Mouse (Mus musculus): ENCODE measurements around the gene Mttp. TPM values are rescaled to one million over a fixed set of nuclear protein-coding genes. Genes with fewer than 3 reads are reported as not detected.
"Not testable (repeated sequence)": the region's sequence is repeated elsewhere in the genome, so short reads cannot be mapped to it uniquely, and the experiment has no call there.

Mttp gene
- polyA plus RNA-seq, 1 experiment from 2014 or later: 6.2 TPM

GRCm38 (mm10) chr3:138155062-138155461, 10.3 kb upstream of the Mttp start:
- H3K9ac ChIP-seq: no peak overlapping the region
- 87% methylated on average over 4 of the region's 4 CpGs for WGBS
- H3K36me3 ChIP-seq: peaks cover 7% of the 10 kb centered on the region; the same call in 1 of the 2 replicates
- H3K27me3 ChIP-seq: no peaks in the 10 kb centered on the region
- ATAC-seq (ENCODE audit: insufficient number of reproducible peaks, low FRiP score, low TSS enrichment, low read depth): no peak
- no peak overlapping the region for H3K27ac ChIP-seq
- no peaks in the 10 kb centered on the region for H3K9me3 ChIP-seq
- no peak overlapping the region for H3K4me3 ChIP-seq
- H3K4me2 ChIP-seq: no peak overlapping the region
- no peaks in the 10 kb centered on the region for H3K4me1 ChIP-seq

GRCm38 (mm10) chr3:138148811-138149210, 4.0 kb upstream of the Mttp start:
- H3K27ac ChIP-seq: no peak overlapping the region
- no peaks in the 10 kb centered on the region for H3K4me1 ChIP-seq
- WGBS: 96% methylated on average over 2 of the region's 2 CpGs
- H3K36me3 ChIP-seq: peaks cover 12% of the 10 kb centered on the region
- H3K9me3 ChIP-seq: no peaks in the 10 kb centered on the region
- no peaks in the 10 kb centered on the region for H3K27me3 ChIP-seq
- H3K4me2 ChIP-seq: no peak overlapping the region
- no peak for ATAC-seq (ENCODE audit: insufficient number of reproducible peaks, low FRiP score, low TSS enrichment, low read depth)
- H3K4me3 ChIP-seq: no peak overlapping the region
- no peak overlapping the region for H3K9ac ChIP-seq

- ATAC-seq (ENCODE audit: insufficient number of reproducible peaks, low FRiP score, low TSS enrichment, low read depth): no peak
- under 1% methylated on average over 18 of the region's 18 CpGs for WGBS
- peak overlapping the region; percentile 75 for H3K4me3 ChIP-seq
- peaks cover 3% of the 10 kb centered on the region; the same call in 1 of the 2 replicates for H3K4me1 ChIP-seq
- no peaks in the 10 kb centered on the region for H3K9me3 ChIP-seq
- H3K27ac ChIP-seq: peak overlapping the region; percentile 100
- peak overlapping the region; percentile 59 for H3K4me2 ChIP-seq
- H3K27me3 ChIP-seq: no peaks in the 10 kb centered on the region
- H3K36me3 ChIP-seq: no peaks in the 10 kb centered on the region
- peak overlapping the region; percentile 80 for H3K9ac ChIP-seq
These were observed 617 bp downstream of the Mttp start for GRCm38 (mm10) chr3:138144060-138144641.

- no peaks in the 10 kb centered on the region for H3K36me3 ChIP-seq
- WGBS: under 1% methylated on average over 70 of the region's 70 CpGs
- peak within 1 kb of the TSS; percentile 80 for H3K9ac ChIP-seq
- H3K4me1 ChIP-seq: peaks cover 3% of the 10 kb centered on the region; the same call in 1 of the 2 replicates
- peak; percentile 99 for ATAC-seq (ENCODE audit: insufficient number of reproducible peaks, low FRiP score, low TSS enrichment, low read depth)
- H3K9me3 ChIP-seq: no peaks in the 10 kb centered on the region
- no peaks in the 10 kb centered on the region for H3K27me3 ChIP-seq
- H3K27ac ChIP-seq: peak within 1 kb of the TSS; percentile 100
- H3K4me2 ChIP-seq: peak within 1 kb of the TSS; percentile 59
- H3K4me3 ChIP-seq: peak within 1 kb of the TSS; percentile 75
These were observed 1.3 kb downstream of the Mttp start, which contains the start of gene Trmt10a for GRCm38 (mm10) chr3:138143315-138144059. TSS of gene Trmt10a (plus strand) at chr3:138143448.

- no peak overlapping the region for H3K9ac ChIP-seq
- 4% methylated on average over 12 of the region's 12 CpGs for WGBS
- peak overlapping the region; percentile 75 for H3K4me3 ChIP-seq
- H3K4me1 ChIP-seq: peaks cover 3% of the 10 kb centered on the region; the same call in 1 of the 2 replicates
- H3K27ac ChIP-seq: peak overlapping the region; percentile 100
- H3K4me2 ChIP-seq: peak overlapping the region; percentile 32
- no peak for ATAC-seq (ENCODE audit: insufficient number of reproducible peaks, low FRiP score, low TSS enrichment, low read depth)
- no peaks in the 10 kb centered on the region for H3K36me3 ChIP-seq
- no peaks in the 10 kb centered on the region for H3K27me3 ChIP-seq
- H3K9me3 ChIP-seq: no peaks in the 10 kb centered on the region
These were observed 1.9 kb downstream of the Mttp start for GRCm38 (mm10) chr3:138142733-138143314.

GRCm38 (mm10) chr3:138142052-138142732, 2.6 kb downstream of the Mttp start:
- H3K4me2 ChIP-seq: peak overlapping the region; percentile 32
- no peak for ATAC-seq (ENCODE audit: insufficient number of reproducible peaks, low FRiP score, low TSS enrichment, low read depth)
- no peaks in the 10 kb centered on the region for H3K36me3 ChIP-seq
- peaks cover 3% of the 10 kb centered on the region; the same call in 1 of the 2 replicates for H3K4me1 ChIP-seq
- 20% methylated on average over 4 of the region's 4 CpGs for WGBS
- H3K27me3 ChIP-seq: no peaks in the 10 kb centered on the region
- peak overlapping the region; percentile 18 for H3K4me3 ChIP-seq
- H3K27ac ChIP-seq: 0 out of 2 replicates have a peak overlapping the region, but pooled peaks have one; percentile 33
- H3K9me3 ChIP-seq: no peaks in the 10 kb centered on the region
- no peak overlapping the region for H3K9ac ChIP-seq

- Histone ChIP-seq H3K4me3 (no peak overlapping the region), H3K27ac (no peak overlapping the region), H3K9me3 (no peaks in the 10 kb centered on the region), H3K36me3 (no peaks in the 10 kb centered on the region), H3K27me3 (no peaks in the 10 kb centered on the region), H3K9ac (no peak overlapping the region), H3K4me2 (no peak overlapping the region), H3K4me1 (peaks cover 3% of the 10 kb centered on the region; the same call in 1 of the 2 replicates)
- ATAC-seq (ENCODE audit: insufficient number of reproducible peaks, low FRiP score, low TSS enrichment, low read depth): no peak
- WGBS: 90% methylated on average over 6 of the region's 6 CpGs
These were observed 5.1 kb downstream of the Mttp start for GRCm38 (mm10) chr3:138139663-138140062.

GRCm38 (mm10) chr3:138138146-138138545, 6.6 kb downstream of the Mttp start:
- H3K27ac ChIP-seq; H3K27me3 ChIP-seq; H3K9me3 ChIP-seq; H3K4me1 ChIP-seq; ATAC-seq (ENCODE audit: insufficient number of reproducible peaks, low FRiP score, low TSS enrichment, low read depth); H3K4me3 ChIP-seq; H3K36me3 ChIP-seq; H3K4me2 ChIP-seq; H3K9ac ChIP-seq: not testable (repeated sequence)
- 94% methylated on average over 13 of the region's 13 CpGs for WGBS

- Histone ChIP-seq H3K4me2 (no peak overlapping the region), H3K4me3 (no peak overlapping the region), H3K9ac (no peak overlapping the region), H3K36me3 (no peaks in the 10 kb centered on the region), H3K4me1 (no peaks in the 10 kb centered on the region), H3K27ac (no peak overlapping the region), H3K27me3 (no peaks in the 10 kb centered on the region), H3K9me3 (no peaks in the 10 kb centered on the region)
- ATAC-seq (ENCODE audit: insufficient number of reproducible peaks, low FRiP score, low TSS enrichment, low read depth): no peak
- 83% methylated on average over 1 of the region's 1 CpGs for WGBS
These were observed 10.2 kb downstream of the Mttp start for GRCm38 (mm10) chr3:138134528-138134927.

GRCm38 (mm10) chr3:138133916-138134315, 10.9 kb downstream of the Mttp start:
- 82% methylated on average over 11 of the region's 11 CpGs for WGBS
- H3K9me3 ChIP-seq: no peaks in the 10 kb centered on the region
- ATAC-seq (ENCODE audit: insufficient number of reproducible peaks, low FRiP score, low TSS enrichment, low read depth): no peak
- H3K4me1 ChIP-seq: no peaks in the 10 kb centered on the region
- no peak overlapping the region for H3K27ac ChIP-seq
- H3K4me3 ChIP-seq: no peak overlapping the region
- no peaks in the 10 kb centered on the region for H3K36me3 ChIP-seq
- H3K4me2 ChIP-seq: no peak overlapping the region
- no peaks in the 10 kb centered on the region for H3K27me3 ChIP-seq
- H3K9ac ChIP-seq: no peak overlapping the region

- Histone ChIP-seq H3K27ac (no peak overlapping the region), H3K4me3 (no peak overlapping the region), H3K27me3 (no peaks in the 10 kb centered on the region), H3K9ac (no peak overlapping the region), H3K4me2 (no peak overlapping the region), H3K9me3 (no peaks in the 10 kb centered on the region), H3K36me3 (no peaks in the 10 kb centered on the region), H3K4me1 (no peaks in the 10 kb centered on the region)
- ATAC-seq (ENCODE audit: insufficient number of reproducible peaks, low FRiP score, low TSS enrichment, low read depth): no peak
- WGBS: 85% methylated on average over 8 of the region's 8 CpGs
These were observed 11.3 kb downstream of the Mttp start for GRCm38 (mm10) chr3:138133463-138133862.
